Mouse (Mus musculus) hindbrain, postnatal 0 days (tissue): Measurements from ENCODE around the gene Necap2. TPM values are rescaled to one million over a fixed set of nuclear protein-coding genes. Genes with fewer than 3 reads are reported as not detected.

ENCODE experiments used
- ATAC-seq: fragments of 200-750 bp; cut with Nextera tagmentation; 2 replicates; pipeline ENCODE4 v1.8.0; 2017; ENCODE audit warnings: mild to moderate bottlenecking, moderate TSS enrichment, moderate library complexity
- DNase-seq: peaks from one replicate; pipeline ENCODE4 v3.0.0-alpha.2; 2015; ENCODE audit warnings: low spot score
- H3K27ac ChIP-seq: fragments of 300-500 bp; sonication (generic); 2 replicates; pipeline ENCODE4 v1.5.1; 2014; ENCODE audit warnings: mild to moderate bottlenecking
- H3K27me3 ChIP-seq: fragments of 300-500 bp; sonication (generic); 2 replicates; pipeline ENCODE4 v1.6.1; 2014; ENCODE audit warnings: low read length, mixed read lengths; ENCODE audit not compliant: insufficient read depth
- H3K36me3 ChIP-seq: fragments of 300-500 bp; sonication (generic); 2 replicates; pipeline ENCODE4 v1.6.1; 2014; ENCODE audit warnings: low read length, mixed read lengths; ENCODE audit not compliant: insufficient read depth
- H3K4me1 ChIP-seq: fragments of 300-500 bp; sonication (generic); 2 replicates; pipeline ENCODE4 v1.6.1; 2014; ENCODE audit warnings: antibody characterized with exemption, low read length, mixed read lengths; ENCODE audit not compliant: insufficient read depth
- H3K4me2 ChIP-seq: fragments of 300-500 bp; sonication (generic); 2 replicates; pipeline ENCODE4 v1.6.1; 2014; ENCODE audit warnings: low read depth, mild to moderate bottlenecking, low read length, moderate library complexity, mixed read lengths
- H3K4me3 ChIP-seq: fragments of 300-500 bp; sonication (generic); 2 replicates; pipeline ENCODE4 v1.5.1; 2014; ENCODE audit warnings: low read length
- H3K9ac ChIP-seq: fragments of 300-500 bp; sonication (generic); replicated peaks from 2 replicates; pipeline ENCODE4 v1.6.1; 2014; ENCODE audit warnings: mild to moderate bottlenecking, low read length, moderate library complexity, mixed read lengths
- H3K9me3 ChIP-seq: fragments of 300-500 bp; sonication (generic); 2 replicates; pipeline ENCODE4 v1.6.1; 2016; ENCODE audit warnings: low read length, mixed read lengths
- CTCF ChIP-seq: IDR thresholded peaks from 2 replicates; pipeline ENCODE4 v1.5.1; 2016; ENCODE audit warnings: antibody characterized with exemption, control low read depth, low read depth
- WGBS: fragments of 180-500 bp; shearing (Covaris S2); extraction: QIAGEN DNeasy Blood & Tissue Kit; methylation state at CpG from one replicate; pipeline ENCODE4 v1.1.7; 2014; 5-methylcytosine and 5-hydroxymethylcytosine counted together
- polyA plus RNA-seq: library from polyadenylated mRNA; unstranded; fragments of >200 nt; fragmentation: Nextera tagmentation; extraction: Ambion mirVana; gene quantifications from 2 replicates; pipeline ENCODE4 v1.2.1, GENCODE M21; 2015
- total RNA-seq: library from RNA; depleted of rRNA; stranded (reverse); fragments of >200 nt; gene quantifications from 2 replicates; pipeline ENCODE4 v1.2.3, GENCODE M21; 2014

Gene Necap2
- total and polyA plus RNA-seq, 2 experiments from 2014 or later: 51.5 to 67.5 TPM

DNA sequence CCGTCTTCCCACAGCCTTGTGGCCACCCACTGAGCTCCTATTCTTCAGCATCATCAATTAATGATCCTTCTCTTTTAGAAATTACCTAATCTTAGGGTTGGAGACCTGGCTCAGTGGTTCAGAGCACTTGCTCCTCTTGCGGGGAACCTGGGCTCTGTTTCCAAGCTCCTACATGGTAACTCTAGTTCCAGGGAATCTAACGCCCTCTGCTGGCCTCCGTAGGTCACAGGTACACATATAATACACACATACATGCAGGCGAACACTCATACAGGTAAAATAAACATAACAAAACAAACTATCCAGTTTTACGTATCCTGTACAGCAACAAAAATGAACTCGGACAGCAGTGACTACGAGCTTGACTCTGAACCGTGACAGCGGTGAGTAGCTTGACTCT lies 21.2 kb downstream of the Necap2 start:
- Histone ChIP-seq H3K4me3 (no peak overlapping the region), H3K9ac (no peak overlapping the region), H3K27ac (no peak overlapping the region), H3K27me3 (no peaks in the 10 kb centered on the region), H3K4me1 (peaks cover 7% of the 10 kb centered on the region), H3K36me3 (no peaks in the 10 kb centered on the region), H3K4me2 (no peak overlapping the region), H3K9me3 (no peaks in the 10 kb centered on the region)
- TF ChIP-seq CTCF: no peak
- DNase-seq (no peak), ATAC-seq (no peak)
- WGBS: 95% methylated on average over 10 of the region's 10 CpGs

- peak; percentile 75 for ATAC-seq
- Histone ChIP-seq H3K36me3 (no peaks in the 10 kb centered on the region), H3K27me3 (no peaks in the 10 kb centered on the region), H3K9me3 (no peaks in the 10 kb centered on the region), H3K4me2 (peak overlapping the region; percentile 29), H3K9ac (peak overlapping the region; percentile 37; the same call in 1 of the 2 replicates), H3K4me3 (no peak overlapping the region), H3K27ac (peak overlapping the region; percentile 72), H3K4me1 (peaks cover 22% of the 10 kb centered on the region)
- 16% methylated on average over 17 of the region's 17 CpGs for WGBS
- DNase-seq: peak; percentile 78
- TF ChIP-seq CTCF: no peak
Observed at GRCm38 (mm10) chr4:141053568-141054161, 24.5 kb downstream of the Necap2 start.

DNA sequence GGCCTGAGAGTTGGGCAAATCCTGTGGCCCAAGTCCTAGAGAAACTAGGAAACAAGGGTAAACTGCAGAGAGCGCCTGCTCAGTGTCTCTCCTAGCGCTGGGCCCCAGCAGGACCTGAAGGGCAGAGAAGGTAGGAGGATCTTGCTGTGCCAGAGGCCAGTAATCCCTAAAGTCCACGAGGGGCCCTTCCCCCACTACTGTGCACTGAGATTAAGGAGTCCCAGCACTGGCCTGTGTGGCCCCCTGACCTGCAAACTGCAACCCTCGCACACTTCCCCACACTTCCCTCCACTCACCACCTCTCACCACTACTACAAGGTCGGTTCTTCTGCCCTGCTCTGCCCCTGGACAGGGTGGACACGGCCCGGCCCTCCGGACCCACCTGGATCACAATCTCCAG lies 25.0 kb downstream of the Necap2 start:
- H3K4me3 ChIP-seq: no peak overlapping the region
- H3K4me1 ChIP-seq: peaks cover 27% of the 10 kb centered on the region

GRCm38 (mm10) chr4:141052442-141052841 lies 25.7 kb downstream of the Necap2 start:
- no peak overlapping the region for H3K9ac ChIP-seq
- 67% methylated on average over 12 of the region's 12 CpGs for WGBS
- no peaks in the 10 kb centered on the region for H3K9me3 ChIP-seq
- no peaks in the 10 kb centered on the region for H3K36me3 ChIP-seq
- peaks cover 27% of the 10 kb centered on the region for H3K4me1 ChIP-seq
- no peak for TF ChIP-seq CTCF
- no peak overlapping the region for H3K4me2 ChIP-seq
- H3K27ac ChIP-seq: no peak overlapping the region; the same call in 1 of the 2 replicates
- no peak overlapping the region for H3K4me3 ChIP-seq
- no peak for DNase-seq
- no peaks in the 10 kb centered on the region for H3K27me3 ChIP-seq
- ATAC-seq: no peak

More for the DNA sequence above, 25.0 kb downstream of the Necap2 start:
- Histone ChIP-seq H3K36me3 (no peaks in the 10 kb centered on the region), H3K9ac (peak overlapping the region; percentile 37; the same call in 1 of the 2 replicates), H3K27ac (peak overlapping the region; percentile 72; the same call in 1 of the 2 replicates), H3K27me3 (no peaks in the 10 kb centered on the region), H3K9me3 (no peaks in the 10 kb centered on the region), H3K4me2 (peak overlapping the region; percentile 29)
- 40% methylated on average over 8 of the region's 8 CpGs for WGBS
- no peak for DNase-seq
- no peak for TF ChIP-seq CTCF
- ATAC-seq: no peak

- no peak overlapping the region for H3K9ac ChIP-seq
- H3K27me3 ChIP-seq: no peaks in the 10 kb centered on the region
- H3K36me3 ChIP-seq: no peaks in the 10 kb centered on the region
- no peaks in the 10 kb centered on the region for H3K9me3 ChIP-seq
- ATAC-seq (peak; percentile 50), DNase-seq (peak; percentile 86)
- WGBS: 14% methylated on average over 4 of the region's 4 CpGs
- H3K4me1 ChIP-seq: peaks cover 27% of the 10 kb centered on the region
- no peak overlapping the region for H3K4me2 ChIP-seq
- H3K27ac ChIP-seq: peak overlapping the region; percentile 86
- TF ChIP-seq CTCF: no peak
- H3K4me3 ChIP-seq: no peak overlapping the region
Observed at GRCm38 (mm10) chr4:141049476-141049835, 28.7 kb downstream of the Necap2 start.

GRCm38 (mm10) chr4:141048810-141049475 lies 29.2 kb downstream of the Necap2 start:
- DNase-seq: peak; percentile 72
- WGBS: 20% methylated on average over 17 of the region's 17 CpGs
- ATAC-seq: peak; percentile 24
- Histone ChIP-seq H3K4me1 (peaks cover 27% of the 10 kb centered on the region), H3K4me3 (no peak overlapping the region), H3K27ac (peak overlapping the region; percentile 86), H3K36me3 (no peaks in the 10 kb centered on the region), H3K9ac (peak overlapping the region; percentile 18; the same call in 1 of the 2 replicates), H3K27me3 (no peaks in the 10 kb centered on the region), H3K9me3 (no peaks in the 10 kb centered on the region), H3K4me2 (no peak overlapping the region)
- no peak for TF ChIP-seq CTCF

- Histone ChIP-seq H3K36me3 (no peaks in the 10 kb centered on the region), H3K4me3 (no peak overlapping the region), H3K27me3 (no peaks in the 10 kb centered on the region), H3K9ac (no peak overlapping the region), H3K4me1 (peaks cover 17% of the 10 kb centered on the region), H3K9me3 (no peaks in the 10 kb centered on the region), H3K4me2 (no peak overlapping the region), H3K27ac (0 out of 2 replicates have a peak overlapping the region, but pooled peaks have one; percentile 4)
- ATAC-seq: peak; percentile 63
- WGBS: 9% methylated on average over 8 of the region's 8 CpGs
- TF ChIP-seq CTCF: peak; percentile 89
- peak; percentile 85 for DNase-seq
Observed at GRCm38 (mm10) chr4:141044816-141045215, 33.3 kb downstream of the Necap2 start.
